Mouse (Mus musculus) 416B (cell line): ENCODE results near the gene Allc.

Source experiments
- DNase-seq: peaks from one replicate; pipeline ENCODE4 v3.0.0; 2011; ENCODE audit warnings: low read depth

The Allc gene

GRCm38 (mm10) chr12:28579132-28579531, 3.2 kb downstream of the Allc start:
- DNase-seq: peak; percentile 19

DNA sequence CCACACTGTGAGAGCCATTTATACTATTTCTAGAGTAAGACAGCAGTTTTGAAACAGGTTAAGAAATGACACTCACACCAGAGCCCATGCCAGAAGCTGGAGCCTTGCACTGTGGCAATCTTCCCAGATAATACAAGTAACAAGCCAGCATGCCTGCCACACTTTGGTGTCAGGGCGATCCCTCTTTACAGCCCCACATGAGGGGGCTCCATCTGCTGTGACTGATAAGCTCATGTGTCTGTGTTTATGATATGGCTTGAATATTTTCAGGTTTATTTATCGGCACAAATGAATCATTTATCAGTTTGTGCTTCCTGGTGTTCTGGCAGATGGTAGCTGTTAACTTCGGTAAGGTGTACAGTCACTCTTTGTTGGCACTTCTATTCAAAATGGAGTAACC, 4.2 kb downstream of the Allc start:
- no peak for DNase-seq

DNA sequence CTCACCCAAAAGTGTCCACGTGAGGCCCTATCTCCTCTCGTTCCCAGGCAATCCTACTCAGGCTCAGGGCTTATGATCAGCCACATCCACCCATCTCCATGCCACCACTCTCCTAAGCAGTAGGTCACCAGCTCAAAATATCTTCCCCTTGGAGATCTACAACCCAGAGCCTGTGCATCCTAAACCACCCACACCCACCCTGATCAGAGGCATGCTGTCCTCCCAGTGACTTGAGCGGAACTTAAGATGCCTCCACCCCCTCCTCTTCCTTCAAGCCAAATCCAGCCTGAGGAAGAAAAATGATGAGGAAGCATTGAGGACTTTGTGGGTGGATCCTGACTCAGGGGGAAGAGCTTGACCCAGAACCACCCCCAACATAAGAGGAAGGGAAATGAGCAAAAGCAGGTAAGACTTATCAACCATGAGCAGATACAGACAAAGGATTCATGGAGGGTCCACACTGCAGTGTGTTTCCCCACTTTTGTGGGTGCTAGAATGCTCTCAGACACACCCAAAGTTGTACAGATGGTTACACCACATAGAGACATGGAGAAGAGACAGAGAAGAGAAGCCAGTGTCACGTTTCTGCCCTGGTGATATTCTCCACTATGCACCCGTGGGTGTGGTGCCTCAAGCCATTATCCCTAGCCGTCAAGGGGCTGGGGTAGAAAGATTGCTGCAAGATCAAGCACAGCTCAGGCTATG, 6.8 kb downstream of the Allc start:
- DNase-seq: peak; percentile 6

- DNase-seq: no peak
Observed at GRCm38 (mm10) chr12:28572241-28572640, 10.1 kb downstream of the Allc start.

- no peak for DNase-seq
Observed at GRCm38 (mm10) chr12:28552299-28552698, 30.0 kb downstream of the Allc start, which contains the start of gene Dcdc2c. Dcdc2c (minus strand) TSS chr12:28552399.

- no peak for DNase-seq
Observed at GRCm38 (mm10) chr12:28551775-28552174, 30.5 kb downstream of the Allc start.

- DNase-seq: no peak
Observed at GRCm38 (mm10) chr12:28548887-28549286, 33.4 kb downstream of the Allc start.

DNA sequence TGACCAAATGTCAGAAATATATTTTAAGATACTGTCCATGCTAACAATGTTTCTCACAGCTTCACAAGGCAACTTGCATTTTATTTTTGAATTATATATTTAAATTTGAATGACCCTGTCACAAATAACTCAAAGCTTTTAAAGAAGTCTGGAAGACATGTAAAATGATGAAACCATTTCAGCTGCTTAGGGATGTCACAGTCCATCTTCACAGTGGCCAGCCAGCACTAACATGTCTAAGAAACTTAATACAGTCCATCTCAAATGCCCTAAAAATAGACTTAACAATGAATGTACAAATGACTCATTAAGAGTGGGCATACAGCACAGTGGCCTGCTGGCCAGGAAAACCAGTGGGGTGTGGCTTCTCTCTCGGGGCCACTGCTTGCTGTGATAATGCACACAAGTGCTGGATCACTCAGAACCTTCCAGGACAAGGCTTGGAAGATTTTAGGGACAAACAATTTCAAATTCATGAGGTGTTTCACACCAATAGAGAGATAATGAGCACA, 68.0 kb downstream of the Allc start:
- DNase-seq: no peak

- no peak for DNase-seq
Observed at GRCm38 (mm10) chr12:28509699-28510280, 72.5 kb downstream of the Allc start.
